In genomic region chr13:99592596-99593242, GRCm38 (mm10) we compare ENCODE assay signal across 8 mouse cellular contexts.
DNase-seq lines count a peak whose midpoint lies in the region; ATAC-seq lines count a peak whose summit lies in the region.

No protein-coding gene starts in this region.

- H3K4me1 ChIP-seq in liver, embryonic 12.5 days: no peaks in the 10 kb centered on the region; the same call in 1 of the 2 replicates

- H3K27ac ChIP-seq in liver, embryonic 12.5 days: no peak overlapping the region

- no peaks in the 10 kb centered on the region for H3K9me3 ChIP-seq in liver, embryonic 12.5 days (replicated peaks)

- intact Hi-C loops in left cerebral cortex, postnatal 14 days (cut with DNase I): no loop called here

- 11% methylated on average over 15 of the region's 15 CpGs for WGBS in liver, embryonic 12.5 days (ENCODE audit: insufficient replicate concordance)

- peaks cover 10% of the 10 kb centered on the region; the same call in 1 of the 2 replicates for H3K27me3 ChIP-seq in liver, embryonic 12.5 days (replicated peaks)

- no peak overlapping the region for H3K4me3 ChIP-seq in liver, embryonic 12.5 days

- peak; percentile 46 to 55 for DNase-seq in left cerebral cortex, adult 18-20 months (ENCODE audit: low spot score in 2 of 2)
- no peak for DNase-seq in left cerebral cortex, postnatal 14 days (ENCODE audit: low spot score in 2 of 2)
- DNase-seq in WW6 (ENCODE audit: low read depth, low spot score): peak; percentile 31
- DNase-seq in adrenal gland, postnatal 36 days: peak; percentile 77 to 84
- DNase-seq in kidney, adult 18-20 months: peak; percentile 57
- DNase-seq in thymus, postnatal 25 days: no peak

- no peaks in the 10 kb centered on the region for H3K36me3 ChIP-seq in liver, embryonic 12.5 days

- no peak overlapping the region for H3K9ac ChIP-seq in liver, embryonic 12.5 days

- H3K4me2 ChIP-seq in liver, embryonic 12.5 days: peak overlapping the region; percentile 28; the same call in 1 of the 2 replicates

- ATAC-seq in liver, embryonic 12.5 days: no peak
- ATAC-seq in inflammation-experienced regulatory T-cells, adult 6 months: no peak

Comparison
In these comparisons a context has a peak if more than half of its experiments do, and no peak if none do; other contexts are left out.
1. DNase-seq: peak in left cerebral cortex, adult 18-20 months (2 of 2), WW6 (single experiment), adrenal gland, postnatal 36 days (2 of 2) and kidney, adult 18-20 months (single experiment); none in left cerebral cortex, postnatal 14 days (0 of 2) and thymus, postnatal 25 days (single experiment).